Mouse (Mus musculus) embryonic facial prominence, embryonic 10.5 days (tissue): ENCODE measurements around the gene Lrtm2. TPM values are rescaled to one million over a fixed set of nuclear protein-coding genes. Genes with fewer than 3 reads are reported as not detected.

Source experiments
- DNase-seq: peaks from one replicate; pipeline ENCODE4 v3.0.0-alpha.2; 2017; ENCODE audit warnings: low spot score
- H3K27ac ChIP-seq: fragments of 300-500 bp; sonication (generic); replicated peaks from 2 replicates; pipeline ENCODE4 v1.5.1; 2016; ENCODE audit warnings: mild to moderate bottlenecking
- H3K27me3 ChIP-seq: fragments of 300-500 bp; sonication (generic); replicated peaks from 2 replicates; pipeline ENCODE4 v1.6.1; 2016; ENCODE audit warnings: low read depth, mild to moderate bottlenecking; ENCODE audit not compliant: poor library complexity, severe bottlenecking
- H3K36me3 ChIP-seq: fragments of 300-500 bp; sonication (generic); replicated peaks from 2 replicates; pipeline ENCODE4 v1.6.1; 2016; ENCODE audit warnings: mild to moderate bottlenecking, moderate library complexity
- H3K4me1 ChIP-seq: fragments of 300-500 bp; sonication (generic); 2 replicates; pipeline ENCODE4 v1.6.1; 2016
- H3K4me3 ChIP-seq: fragments of 300-500 bp; sonication (generic); 2 replicates; pipeline ENCODE4 v1.5.1; 2016; ENCODE audit warnings: mild to moderate bottlenecking, moderate library complexity
- H3K9me3 ChIP-seq: fragments of 300-500 bp; sonication (generic); 2 replicates; pipeline ENCODE4 v1.6.1; 2016; ENCODE audit warnings: mild to moderate bottlenecking
- WGBS: fragments of 180-500 bp; shearing (Covaris S2); methylation state at CpG from one replicate; pipeline ENCODE4 v1.1.7; 2016; 5-methylcytosine and 5-hydroxymethylcytosine counted together
- polyA plus RNA-seq: library from polyadenylated mRNA; unstranded; fragments of >200 nt; fragmentation: Nextera tagmentation; extraction: Ambion mirVana; gene quantifications from 2 replicates; pipeline ENCODE4 v1.2.1, GENCODE M21; 2016

The Lrtm2 gene
- polyA plus RNA-seq, 1 experiment from 2014 or later: 0.04 TPM

DNA sequence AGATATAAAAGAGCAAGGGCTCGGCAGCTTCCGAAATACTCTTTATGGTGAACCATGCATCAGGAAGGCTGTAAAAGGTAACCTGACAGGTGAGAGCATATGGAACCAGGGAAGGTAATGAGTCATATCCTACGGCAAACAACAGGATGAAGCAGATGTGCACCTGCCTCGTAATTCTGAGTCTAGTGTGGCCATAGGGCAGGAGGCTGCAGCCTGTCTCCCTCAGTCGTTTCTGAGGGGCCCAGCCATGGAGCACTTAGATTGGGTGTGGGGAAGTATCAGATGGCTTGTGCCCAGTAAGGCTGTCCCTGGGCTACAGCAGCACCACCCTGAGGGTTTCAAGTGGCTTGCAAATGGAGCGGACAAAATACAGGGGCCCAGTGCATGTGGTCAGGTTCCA lies 21.9 kb upstream of the Lrtm2 start:
- Histone ChIP-seq H3K9me3 (no peaks in the 10 kb centered on the region), H3K36me3 (peaks cover 53% of the 10 kb centered on the region), H3K4me1 (no peaks in the 10 kb centered on the region; the same call in 1 of the 2 replicates), H3K27me3 (no peaks in the 10 kb centered on the region), H3K4me3 (no peak overlapping the region), H3K27ac (no peak overlapping the region)
- 89% methylated on average over 6 of the region's 6 CpGs for WGBS
- DNase-seq: no peak

GRCm38 (mm10) chr6:119351656-119352055 lies 21.1 kb upstream of the Lrtm2 start:
- WGBS: 84% methylated on average over 8 of the region's 8 CpGs
- no peak overlapping the region for H3K4me3 ChIP-seq
- no peak overlapping the region for H3K27ac ChIP-seq
- H3K9me3 ChIP-seq: no peaks in the 10 kb centered on the region
- H3K4me1 ChIP-seq: no peaks in the 10 kb centered on the region; the same call in 1 of the 2 replicates
- peaks cover 45% of the 10 kb centered on the region for H3K36me3 ChIP-seq
- no peaks in the 10 kb centered on the region for H3K27me3 ChIP-seq
- DNase-seq: no peak

GRCm38 (mm10) chr6:119350703-119351198 lies 20.2 kb upstream of the Lrtm2 start:
- WGBS: 82% methylated on average over 9 of the region's 9 CpGs
- DNase-seq: no peak

DNA sequence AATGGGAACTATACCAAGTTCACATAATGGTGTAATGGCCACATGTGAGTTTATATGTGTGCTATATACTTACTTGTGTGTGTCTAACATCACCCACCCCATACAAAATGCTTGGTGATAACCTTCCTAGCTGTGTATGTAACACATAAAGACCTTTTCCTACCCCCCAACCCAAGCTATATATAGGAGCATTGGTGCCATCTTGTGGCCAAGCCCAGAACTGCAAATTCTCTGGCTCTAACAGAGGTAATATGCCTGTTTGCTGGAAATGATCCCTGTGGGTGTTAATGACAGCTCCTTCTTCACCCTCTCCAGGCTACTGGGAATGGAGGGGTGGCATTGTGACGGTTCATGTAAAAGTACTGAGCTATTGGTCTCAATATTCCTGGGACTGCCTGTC lies 17.7 kb upstream of the Lrtm2 start:
- Histone ChIP-seq H3K27me3 (no peaks in the 10 kb centered on the region), H3K4me3 (no peak overlapping the region), H3K36me3 (peaks cover 10% of the 10 kb centered on the region), H3K9me3 (no peaks in the 10 kb centered on the region), H3K4me1 (peaks cover 6% of the 10 kb centered on the region; the same call in 1 of the 2 replicates), H3K27ac (no peak overlapping the region)
- 2% methylated on average over 1 of the region's 1 CpGs for WGBS
- peak; percentile 81 for DNase-seq

More at GRCm38 (mm10) chr6:119350703-119351198, 20.2 kb upstream of the Lrtm2 start:
- no peaks in the 10 kb centered on the region for H3K27me3 ChIP-seq
- no peaks in the 10 kb centered on the region for H3K9me3 ChIP-seq
- peaks cover 36% of the 10 kb centered on the region for H3K36me3 ChIP-seq
- H3K4me3 ChIP-seq: no peak overlapping the region
- no peak overlapping the region for H3K27ac ChIP-seq
- H3K4me1 ChIP-seq: peaks cover 6% of the 10 kb centered on the region; the same call in 1 of the 2 replicates

- WGBS: 77% methylated on average over 5 of the region's 5 CpGs
- H3K27ac ChIP-seq: no peak overlapping the region
- no peaks in the 10 kb centered on the region for H3K27me3 ChIP-seq
- no peak for DNase-seq
- H3K4me3 ChIP-seq: no peak overlapping the region
- peaks cover 6% of the 10 kb centered on the region; the same call in 1 of the 2 replicates for H3K4me1 ChIP-seq
- H3K36me3 ChIP-seq: peaks cover 8% of the 10 kb centered on the region; the same call in 1 of the 2 replicates
- no peaks in the 10 kb centered on the region for H3K9me3 ChIP-seq
These were observed 17.2 kb upstream of the Lrtm2 start for GRCm38 (mm10) chr6:119347813-119348212.

DNA sequence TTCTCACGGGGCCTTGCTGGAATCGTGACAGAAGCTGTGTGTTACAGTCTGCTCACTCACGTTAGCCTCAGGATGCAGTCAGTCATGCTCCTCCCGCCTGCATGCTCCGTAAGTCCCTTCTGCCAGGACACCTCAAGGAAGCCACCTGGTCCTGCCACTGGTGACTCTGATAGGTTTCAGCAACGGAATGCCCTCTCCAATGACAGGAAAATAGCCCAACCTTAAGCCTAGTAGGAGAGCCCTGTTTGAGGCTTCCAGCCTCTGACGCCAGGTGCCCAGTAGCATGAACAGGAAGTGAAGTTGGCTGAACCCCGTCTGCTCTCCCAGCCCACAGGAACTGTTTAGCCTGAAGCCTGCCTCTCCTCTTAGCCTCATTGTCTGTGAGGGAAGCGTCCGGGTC lies 15.7 kb upstream of the Lrtm2 start:
- peak overlapping the region; percentile 24; the same call in 1 of the 2 replicates for H3K27ac ChIP-seq
- DNase-seq: no peak
- H3K9me3 ChIP-seq: no peaks in the 10 kb centered on the region
- no peak overlapping the region for H3K4me3 ChIP-seq
- peaks cover 6% of the 10 kb centered on the region; the same call in 1 of the 2 replicates for H3K4me1 ChIP-seq
- 57% methylated on average over 10 of the region's 10 CpGs for WGBS
- no peaks in the 10 kb centered on the region for H3K27me3 ChIP-seq
- no peaks in the 10 kb centered on the region for H3K36me3 ChIP-seq

GRCm38 (mm10) chr6:119341409-119341808 lies 10.8 kb upstream of the Lrtm2 start:
- Histone ChIP-seq H3K4me1 (peaks cover 24% of the 10 kb centered on the region), H3K27me3 (no peaks in the 10 kb centered on the region), H3K4me3 (no peak overlapping the region), H3K36me3 (no peaks in the 10 kb centered on the region), H3K9me3 (no peaks in the 10 kb centered on the region), H3K27ac (0 out of 2 replicates have a peak overlapping the region, but pooled peaks have one; percentile 10)
- no peak for DNase-seq

- peaks cover 31% of the 10 kb centered on the region for H3K4me1 ChIP-seq
- 29% methylated on average over 11 of the region's 11 CpGs for WGBS
These were observed 7.8 kb upstream of the Lrtm2 start for GRCm38 (mm10) chr6:119338121-119338912.

DNA sequence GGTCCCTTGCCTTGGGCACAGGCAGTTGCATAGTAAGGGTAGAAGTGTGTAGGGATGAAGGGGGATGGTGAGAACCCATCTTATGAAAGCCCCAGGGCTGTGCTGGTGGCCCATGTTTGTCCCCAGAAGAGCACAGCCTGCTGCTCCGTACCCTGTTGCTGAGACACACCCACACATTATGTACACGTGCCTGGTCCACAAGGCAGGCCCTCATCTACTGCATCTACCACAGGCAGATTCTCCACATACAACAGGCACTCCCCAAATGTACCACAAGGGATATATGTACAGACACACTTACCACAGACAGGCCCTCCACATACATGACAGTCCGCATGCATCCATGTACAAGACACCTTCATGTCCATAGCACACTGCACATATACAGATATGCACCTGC lies 6.7 kb upstream of the Lrtm2 start:
- no peaks in the 10 kb centered on the region for H3K9me3 ChIP-seq
- DNase-seq: no peak
- H3K27me3 ChIP-seq: peaks cover 22% of the 10 kb centered on the region
- no peaks in the 10 kb centered on the region for H3K36me3 ChIP-seq
- H3K4me1 ChIP-seq: peaks cover 40% of the 10 kb centered on the region
- no peak overlapping the region for H3K27ac ChIP-seq
- 76% methylated on average over 3 of the region's 3 CpGs for WGBS
- H3K4me3 ChIP-seq: no peak overlapping the region

More at GRCm38 (mm10) chr6:119338121-119338912, 7.8 kb upstream of the Lrtm2 start:
- DNase-seq: no peak
- Histone ChIP-seq H3K4me3 (no peak overlapping the region), H3K9me3 (no peaks in the 10 kb centered on the region), H3K36me3 (no peaks in the 10 kb centered on the region), H3K27me3 (peaks cover 14% of the 10 kb centered on the region; the same call in 1 of the 2 replicates), H3K27ac (no peak overlapping the region; the same call in 1 of the 2 replicates)

DNA sequence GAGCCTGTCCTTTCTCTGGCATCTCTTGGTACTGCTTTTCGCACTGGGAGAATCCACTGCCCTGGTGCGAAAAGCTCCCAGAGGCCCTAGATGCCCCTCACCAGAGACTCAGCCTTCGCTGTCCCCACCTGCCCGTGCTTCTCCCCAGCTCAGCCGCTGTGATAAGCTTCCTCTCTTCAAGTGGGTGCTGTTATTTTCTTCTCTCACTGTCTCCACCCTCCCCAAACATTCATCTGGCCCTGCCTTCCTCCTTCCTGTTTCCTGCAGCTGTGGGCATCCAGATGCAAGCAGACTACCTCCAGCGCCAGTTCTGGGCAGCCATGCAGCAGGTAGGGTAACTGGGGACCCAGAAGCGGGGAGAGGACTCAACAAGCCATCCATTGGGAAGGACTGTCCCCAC lies 5.6 kb upstream of the Lrtm2 start:
- Histone ChIP-seq H3K27ac (0 out of 2 replicates have a peak overlapping the region, but pooled peaks have one; percentile 14), H3K27me3 (peaks cover 34% of the 10 kb centered on the region), H3K4me1 (peaks cover 42% of the 10 kb centered on the region), H3K36me3 (no peaks in the 10 kb centered on the region), H3K9me3 (no peaks in the 10 kb centered on the region), H3K4me3 (no peak overlapping the region)
- WGBS: 80% methylated on average over 7 of the region's 7 CpGs
- DNase-seq: no peak

GRCm38 (mm10) chr6:119333831-119334230 lies 3.3 kb upstream of the Lrtm2 start:
- Histone ChIP-seq H3K36me3 (no peaks in the 10 kb centered on the region), H3K4me1 (peaks cover 64% of the 10 kb centered on the region), H3K27ac (no peak overlapping the region), H3K9me3 (no peaks in the 10 kb centered on the region), H3K27me3 (peaks cover 57% of the 10 kb centered on the region), H3K4me3 (no peak overlapping the region)
- DNase-seq: no peak
- WGBS: 37% methylated on average over 3 of the region's 3 CpGs

GRCm38 (mm10) chr6:119333202-119333601 lies 2.6 kb upstream of the Lrtm2 start:
- no peak for DNase-seq
- Histone ChIP-seq H3K4me1 (peaks cover 64% of the 10 kb centered on the region), H3K27me3 (peaks cover 63% of the 10 kb centered on the region)

GRCm38 (mm10) chr6:119332111-119332510 lies 1.5 kb upstream of the Lrtm2 start:
- Histone ChIP-seq H3K36me3 (no peaks in the 10 kb centered on the region), H3K27ac (no peak overlapping the region), H3K4me1 (peaks cover 56% of the 10 kb centered on the region), H3K9me3 (no peaks in the 10 kb centered on the region), H3K27me3 (peaks cover 74% of the 10 kb centered on the region), H3K4me3 (no peak overlapping the region)
- DNase-seq: no peak
- 4% methylated on average over 1 of the region's 1 CpGs for WGBS

More at GRCm38 (mm10) chr6:119333202-119333601, 2.6 kb upstream of the Lrtm2 start:
- H3K9me3 ChIP-seq: no peaks in the 10 kb centered on the region
- WGBS: 19% methylated on average over 3 of the region's 3 CpGs
- no peak overlapping the region for H3K27ac ChIP-seq
- no peaks in the 10 kb centered on the region for H3K36me3 ChIP-seq
- no peak overlapping the region for H3K4me3 ChIP-seq
